27 mouse cellular contexts compared by ENCODE assay signal in the genomic region with DNA sequence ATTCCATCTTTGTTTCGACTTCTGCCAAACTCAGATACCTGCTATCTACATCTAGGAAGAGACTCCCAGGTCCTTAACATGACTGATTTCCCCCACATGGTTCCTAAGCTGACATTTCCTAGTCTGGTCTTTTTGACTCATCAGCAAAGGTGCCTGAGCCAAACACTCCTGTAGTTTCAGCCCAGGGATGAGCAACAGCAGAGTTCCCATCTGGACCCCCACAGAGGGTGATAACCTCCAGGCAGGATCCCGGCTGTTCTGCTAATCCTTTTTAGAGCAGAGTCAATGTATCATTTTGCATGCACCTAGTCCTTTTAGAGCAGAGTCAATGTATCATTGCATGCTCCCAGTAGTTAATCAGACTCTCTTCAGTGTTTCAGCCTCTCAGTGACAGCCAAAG.
DNase-seq lines count a peak whose midpoint lies in the region; ATAC-seq and TF ChIP-seq lines count a peak whose summit lies in the region.
"Had no signal": no experiment of that assay in that cellular context is flagged by ENCODE, and none has a peak within 500 bp of the region (broad histone marks: within the 10 kb centered on the region; RNA-seq: fewer than 3 reads in every experiment).

No protein-coding gene starts in this region.

- peaks cover 20% of the 10 kb centered on the region; the same call in 1 of the 2 replicates for H3K27me3 ChIP-seq in forebrain, embryonic 13.5 days
- no peaks in the 10 kb centered on the region for H3K27me3 ChIP-seq in forebrain, postnatal 0 days (ENCODE audit: insufficient read depth, low read length)
- H3K27me3 ChIP-seq in hindbrain, embryonic 13.5 days, result peaks cover 34% of the 10 kb centered on the region
- H3K27me3 ChIP-seq in hindbrain, embryonic 10.5 days (ENCODE audit: insufficient read depth, poor library complexity, severe bottlenecking), result peaks cover 54% of the 10 kb centered on the region
- H3K27me3 ChIP-seq: embryonic facial prominence, embryonic 13.5 days; heart, embryonic 12.5 days had no signal

- no peak for TF ChIP-seq POLR2A in brain, embryonic 14.5 days (IDR thresholded peaks at IDR 0.05; ENCODE audit: borderline replicate concordance, extremely low read depth, insufficient read depth, insufficient read length, poor library complexity, severe bottlenecking)

- H3K9me3 ChIP-seq in forebrain, embryonic 13.5 days (replicated peaks), result no peaks in the 10 kb centered on the region
- no peaks in the 10 kb centered on the region for H3K9me3 ChIP-seq in forebrain, postnatal 0 days (ENCODE audit: low read length)
- no peaks in the 10 kb centered on the region for H3K9me3 ChIP-seq in hindbrain, embryonic 13.5 days
- H3K9me3 ChIP-seq in hindbrain, embryonic 10.5 days, result no peaks in the 10 kb centered on the region
- H3K9me3 ChIP-seq: embryonic facial prominence, embryonic 13.5 days; heart, embryonic 12.5 days; hindbrain, embryonic 12.5 days; midbrain, embryonic 10.5 days had no signal

- no peak for DNase-seq in forebrain, postnatal 0 days
- DNase-seq in hindbrain, embryonic 10.5 days (ENCODE audit: low spot score), result no peak
- peak; percentile 11 for DNase-seq in NIH3T3 (ENCODE audit: low read depth)
- peak; percentile 36 for DNase-seq in brain, embryonic 14.5 days (ENCODE audit: low read depth)
- DNase-seq: adrenal gland, postnatal 14 days; embryo, embryonic 11 days; gastrocnemius, postnatal 10 days; heart, adult 18-20 months; heart, postnatal 10 days; lung, adult 18-20 months; lung, postnatal 10 days; right cerebral cortex, adult 18-20 months; right cerebral cortex, postnatal 4 days; thymus, adult 2 months; thymus, postnatal 4 days had no signal

- peak overlapping the region; percentile 29; the same call in 1 of the 2 replicates for H3K4me2 ChIP-seq in forebrain, embryonic 13.5 days
- H3K4me2 ChIP-seq in forebrain, postnatal 0 days (ENCODE audit: low read depth), result no peak overlapping the region
- H3K4me2 ChIP-seq in hindbrain, embryonic 13.5 days, result peak overlapping the region; percentile 6; the same call in 1 of the 2 replicates
- H3K4me2 ChIP-seq: embryonic facial prominence, embryonic 13.5 days; heart, embryonic 12.5 days; hindbrain, embryonic 12.5 days; liver, embryonic 11.5 days had no signal

- no peak for ATAC-seq in forebrain, embryonic 13.5 days
- no peak for ATAC-seq in forebrain, postnatal 0 days
- no peak for ATAC-seq in hindbrain, embryonic 13.5 days (ENCODE audit: low FRiP score)
- no peak for ATAC-seq in CD4-positive, CD25-positive, alpha-beta regulatory T cell, adult 4 months
- ATAC-seq: midbrain, embryonic 16.5 days had no signal

- WGBS in forebrain, embryonic 13.5 days, result 47% methylated on average over 2 of the region's 2 CpGs
- 73% methylated on average over 2 of the region's 2 CpGs for WGBS in forebrain, postnatal 0 days
- WGBS in hindbrain, embryonic 13.5 days, result 43% methylated on average over 2 of the region's 2 CpGs
- WGBS in hindbrain, embryonic 10.5 days, result 48% methylated on average over 2 of the region's 2 CpGs

- no peak overlapping the region for H3K4me3 ChIP-seq in forebrain, embryonic 13.5 days
- no peak overlapping the region for H3K4me3 ChIP-seq in forebrain, postnatal 0 days (ENCODE audit: low read depth, low read length)
- peak overlapping the region; percentile 0; the same call in 1 of the 2 replicates for H3K4me3 ChIP-seq in hindbrain, embryonic 13.5 days
- H3K4me3 ChIP-seq in hindbrain, embryonic 10.5 days, result no peak overlapping the region
- H3K4me3 ChIP-seq: embryonic facial prominence, embryonic 13.5 days; erythroblast, embryonic 14.5 days; heart, embryonic 12.5 days; hindbrain, embryonic 12.5 days; midbrain, embryonic 10.5 days; myocyte had no signal

- no peaks in the 10 kb centered on the region for H3K36me3 ChIP-seq in forebrain, embryonic 13.5 days (ENCODE audit: poor library complexity, severe bottlenecking)
- no peaks in the 10 kb centered on the region; the same call in 1 of the 2 replicates for H3K36me3 ChIP-seq in forebrain, postnatal 0 days (ENCODE audit: insufficient read depth)
- no peaks in the 10 kb centered on the region for H3K36me3 ChIP-seq in hindbrain, embryonic 13.5 days
- no peaks in the 10 kb centered on the region; the same call in 1 of the 2 replicates for H3K36me3 ChIP-seq in hindbrain, embryonic 10.5 days
- H3K36me3 ChIP-seq: heart, embryonic 12.5 days; hindbrain, embryonic 12.5 days had no signal

- H3K27ac ChIP-seq in forebrain, embryonic 13.5 days, result no peak overlapping the region
- H3K27ac ChIP-seq in forebrain, postnatal 0 days (ENCODE audit: low read depth, low read length), result no peak overlapping the region
- no peak overlapping the region for H3K27ac ChIP-seq in hindbrain, embryonic 13.5 days
- H3K27ac ChIP-seq in hindbrain, embryonic 10.5 days, result no peak overlapping the region
- H3K27ac ChIP-seq: embryonic facial prominence, embryonic 13.5 days; hindbrain, embryonic 12.5 days; kidney, postnatal 0 days; midbrain, embryonic 10.5 days had no signal

- no peak for TF ChIP-seq CTCF in forebrain, postnatal 0 days (IDR thresholded peaks at IDR 0.05; ENCODE audit: low read depth)
- TF ChIP-seq CTCF in brain, embryonic 14.5 days (IDR thresholded peaks at IDR 0.05; ENCODE audit: borderline replicate concordance, extremely low read depth, insufficient read depth, insufficient read length), result no peak

- peaks cover 52% of the 10 kb centered on the region for H3K4me1 ChIP-seq in forebrain, embryonic 13.5 days
- H3K4me1 ChIP-seq in forebrain, postnatal 0 days (ENCODE audit: insufficient read depth), result peaks cover 23% of the 10 kb centered on the region
- H3K4me1 ChIP-seq in hindbrain, embryonic 13.5 days (replicated peaks), result peaks cover 49% of the 10 kb centered on the region
- peaks cover 52% of the 10 kb centered on the region for H3K4me1 ChIP-seq in hindbrain, embryonic 10.5 days (replicated peaks)

- no peak overlapping the region for H3K9ac ChIP-seq in forebrain, embryonic 13.5 days
- no peak overlapping the region for H3K9ac ChIP-seq in forebrain, postnatal 0 days
- no peak overlapping the region for H3K9ac ChIP-seq in hindbrain, embryonic 13.5 days
- H3K9ac ChIP-seq: embryonic facial prominence, embryonic 13.5 days; heart, embryonic 12.5 days; hindbrain, embryonic 12.5 days had no signal

Comparison
In these comparisons a context has a peak if more than half of its experiments do, and no peak if none do; other contexts are left out.
1. DNase-seq: peak in NIH3T3 (single experiment) and brain, embryonic 14.5 days (single experiment); none in forebrain, postnatal 0 days (single experiment) and hindbrain, embryonic 10.5 days (single experiment).